Mouse (Mus musculus) CD4-positive, CD25-positive, alpha-beta regulatory T cell, adult 2 months (primary cell): ENCODE results near the gene Unc5cl.

Experiments used
- DNase-seq: peaks from one replicate; pipeline ENCODE4 v3.0.0-alpha.2; 2012; ENCODE audit warnings: low read depth, low spot score

Unc5cl gene

DNA sequence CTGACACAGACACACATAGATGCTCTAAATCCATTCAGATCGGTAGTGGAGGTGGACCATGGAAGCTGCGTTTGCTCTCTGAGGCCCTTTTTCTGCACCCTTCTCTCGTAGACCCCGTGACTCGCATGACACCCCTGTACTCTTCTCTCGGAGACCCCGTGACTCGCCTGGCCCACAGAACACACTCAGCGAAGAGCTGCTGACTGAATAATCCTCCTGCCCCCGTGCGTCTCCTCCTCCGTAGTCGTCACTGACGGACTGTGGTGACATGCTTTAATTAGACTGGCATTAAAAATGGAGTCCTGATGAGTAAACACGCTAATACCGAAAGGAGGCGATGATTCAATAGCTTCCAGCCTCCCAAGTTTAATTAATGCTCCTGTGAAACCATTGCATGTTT, 84.6 kb downstream of the Unc5cl start:
- no peak for DNase-seq

- no peak for DNase-seq
Measured at GRCm38 (mm10) chr17:48542733-48543132, 88.0 kb downstream of the Unc5cl start.

GRCm38 (mm10) chr17:48543301-48543765, 88.6 kb downstream of the Unc5cl start:
- DNase-seq = no peak

- DNase-seq = no peak
Measured at GRCm38 (mm10) chr17:48544722-48545121, 90.0 kb downstream of the Unc5cl start.

DNA sequence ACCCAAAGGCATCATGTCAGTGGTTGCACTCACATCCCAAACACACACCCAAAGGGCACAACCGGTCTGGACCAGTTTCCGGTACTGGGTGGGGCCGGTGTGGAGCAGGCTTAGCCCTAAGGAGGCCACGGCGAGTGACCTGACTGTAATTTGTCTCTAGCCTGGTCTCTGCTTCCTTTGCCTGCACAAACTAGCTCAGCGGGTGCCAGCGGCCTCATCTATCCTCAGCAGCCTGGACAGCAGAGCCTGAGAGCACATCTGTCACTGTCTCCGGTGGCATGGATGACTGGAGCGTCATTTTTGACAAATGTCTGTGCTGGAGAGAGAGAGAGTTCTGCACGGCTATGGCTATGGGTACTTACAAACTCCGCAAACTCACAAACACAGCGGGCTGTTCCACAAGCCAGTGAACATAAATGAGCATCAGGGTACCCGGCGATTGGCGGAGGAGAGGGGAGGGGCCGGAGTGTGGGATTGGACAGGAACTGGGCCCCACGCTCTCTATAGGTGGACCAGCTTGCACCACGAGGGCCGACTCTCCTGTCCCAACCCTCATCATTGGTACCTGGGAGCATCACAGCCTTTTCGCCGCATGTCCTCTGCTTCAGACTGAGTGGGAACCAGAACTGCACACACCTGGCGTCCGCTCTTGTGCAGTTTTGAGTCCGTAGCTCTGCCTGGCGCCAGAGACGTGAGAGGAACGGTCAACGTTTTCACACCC, 90.7 kb downstream of the Unc5cl start:
- DNase-seq = no peak

DNA sequence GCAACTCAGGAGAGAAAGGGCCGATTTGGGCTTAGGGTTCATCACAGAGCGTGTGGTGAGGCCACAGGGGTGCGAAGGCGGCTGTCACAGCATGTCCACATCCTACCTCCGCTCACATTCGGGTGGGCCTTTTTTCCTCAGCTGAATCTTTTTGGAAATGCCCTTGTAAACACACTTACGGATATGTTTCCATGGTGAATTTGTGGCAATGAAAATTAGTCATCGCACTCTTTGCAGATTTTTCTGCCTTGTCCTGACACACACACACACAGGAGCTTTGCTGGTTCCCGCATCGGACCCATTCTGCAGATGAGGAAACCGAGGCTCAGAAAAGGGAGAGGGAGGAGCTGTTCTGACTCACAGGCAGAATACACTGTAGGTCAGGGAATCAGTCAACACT, 91.3 kb downstream of the Unc5cl start:
- DNase-seq = no peak

- DNase-seq = no peak
Measured at GRCm38 (mm10) chr17:48547668-48548067, 93.0 kb downstream of the Unc5cl start.

GRCm38 (mm10) chr17:48551788-48552531, 97.3 kb downstream of the Unc5cl start:
- DNase-seq = no peak

DNA sequence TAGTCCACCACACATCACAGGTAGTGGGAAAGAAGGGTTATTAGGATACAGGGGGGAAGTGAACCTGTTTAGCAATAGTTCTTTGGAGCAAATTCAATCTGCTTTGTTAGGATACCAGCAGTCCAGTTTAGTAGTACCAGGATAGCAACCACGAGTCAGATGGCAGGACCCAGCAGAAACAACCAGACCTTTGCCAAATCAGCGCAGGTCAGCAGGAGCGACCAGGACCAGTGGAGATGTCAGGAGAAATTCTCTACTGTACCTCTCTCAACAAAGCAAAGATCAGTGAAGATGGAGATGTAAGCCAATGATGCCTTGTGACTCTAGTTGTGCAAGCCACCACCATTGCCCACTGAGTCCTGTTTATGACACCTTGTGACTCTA, 97.8 kb downstream of the Unc5cl start:
- no peak for DNase-seq

DNA sequence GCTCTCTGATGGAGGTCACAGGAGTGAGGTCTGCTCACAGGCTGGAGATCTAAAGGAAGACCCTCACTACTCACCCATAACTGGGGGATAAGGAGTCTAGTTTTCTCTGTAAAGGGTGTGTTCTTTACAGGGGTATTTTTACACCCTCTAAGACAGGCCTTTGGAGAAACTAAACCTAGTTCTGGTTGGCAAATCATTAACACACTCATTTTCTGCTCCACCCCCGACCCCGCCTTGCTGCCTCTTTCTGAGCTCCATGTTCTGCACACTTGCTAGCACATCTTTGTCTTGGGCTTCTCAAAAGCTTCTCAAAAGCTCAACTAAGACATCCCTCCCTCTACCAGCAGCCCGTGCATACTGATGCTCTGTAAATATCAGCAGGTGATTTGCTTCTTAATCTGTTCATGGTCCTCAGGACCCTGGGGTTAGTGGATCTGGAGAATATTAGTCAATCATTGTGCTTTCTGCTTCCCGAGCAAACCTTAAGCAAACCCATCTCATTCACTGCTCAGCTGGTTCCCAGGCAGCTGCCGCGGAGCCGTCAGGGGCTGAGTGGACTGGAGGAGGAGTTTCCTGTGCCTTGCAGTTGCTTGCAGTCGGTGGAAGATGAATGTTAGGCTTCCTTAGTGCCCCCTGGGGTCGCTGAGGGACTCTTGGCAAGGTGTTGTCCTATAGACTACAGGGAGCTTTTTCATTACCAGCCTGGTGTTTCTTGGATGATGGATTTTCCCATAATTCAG, 101.7 kb downstream of the Unc5cl start:
- DNase-seq = no peak

DNA sequence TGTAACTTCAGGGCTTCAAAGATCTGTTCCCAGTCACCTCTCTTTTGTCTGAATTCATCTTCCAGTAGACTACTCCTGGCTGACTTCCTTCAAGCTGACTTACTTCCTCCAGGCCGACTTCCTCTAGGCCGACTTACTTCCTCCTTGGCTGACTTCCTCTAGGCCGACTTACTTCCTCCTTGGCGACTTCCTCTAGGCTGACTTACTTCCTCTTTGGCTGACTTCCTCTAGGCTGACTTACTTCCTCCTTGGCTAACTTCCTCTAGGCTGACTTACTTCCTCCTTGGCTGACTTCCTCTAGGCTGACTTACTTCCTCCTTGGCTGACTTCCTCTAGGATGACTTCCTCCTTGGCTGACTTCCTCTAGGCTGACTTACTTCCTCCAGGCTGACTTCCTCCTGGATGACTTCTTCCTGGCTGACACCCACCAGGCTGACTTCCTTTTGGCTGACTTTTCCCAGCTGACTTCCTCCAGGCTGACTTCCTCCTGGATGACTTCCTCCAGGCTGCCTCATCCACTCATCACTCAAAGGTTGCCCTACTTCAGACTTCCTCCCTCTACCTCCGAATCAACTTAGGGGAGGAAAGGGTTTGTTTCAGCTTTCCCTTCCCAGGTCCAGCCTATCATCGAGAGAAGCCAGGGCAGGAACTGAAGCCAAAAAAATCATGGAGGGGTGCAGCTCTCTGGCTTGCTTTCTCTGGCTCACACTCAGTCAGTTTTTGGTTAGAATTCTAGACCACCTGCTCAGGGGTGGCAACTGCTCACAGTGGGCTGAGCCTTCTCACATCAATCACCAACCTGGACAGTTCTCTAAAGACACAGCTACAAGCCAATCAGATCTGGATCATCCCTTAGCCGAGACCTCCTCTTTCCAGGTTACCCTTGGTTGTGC, 103.4 kb downstream of the Unc5cl start:
- DNase-seq = no peak

DNA sequence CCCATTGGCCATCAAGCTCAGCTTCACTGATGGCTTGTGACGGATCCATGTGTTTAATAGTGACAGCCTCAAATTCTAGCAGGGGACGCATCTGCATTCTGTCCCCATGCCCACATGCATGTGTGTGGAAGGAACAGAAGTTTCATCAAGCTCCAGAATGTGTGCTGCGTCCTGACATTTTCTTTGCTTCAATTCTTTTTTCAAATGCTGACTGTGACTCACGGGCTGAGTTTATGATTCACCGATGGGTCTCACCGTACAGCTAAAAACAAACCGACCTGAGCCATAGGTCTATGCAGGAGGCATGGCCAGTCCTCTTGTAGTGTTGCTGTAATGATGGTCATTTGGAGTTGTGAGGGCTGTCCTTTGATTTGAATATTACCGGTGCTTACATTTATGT, 110.2 kb downstream of the Unc5cl start:
- DNase-seq = no peak

DNA sequence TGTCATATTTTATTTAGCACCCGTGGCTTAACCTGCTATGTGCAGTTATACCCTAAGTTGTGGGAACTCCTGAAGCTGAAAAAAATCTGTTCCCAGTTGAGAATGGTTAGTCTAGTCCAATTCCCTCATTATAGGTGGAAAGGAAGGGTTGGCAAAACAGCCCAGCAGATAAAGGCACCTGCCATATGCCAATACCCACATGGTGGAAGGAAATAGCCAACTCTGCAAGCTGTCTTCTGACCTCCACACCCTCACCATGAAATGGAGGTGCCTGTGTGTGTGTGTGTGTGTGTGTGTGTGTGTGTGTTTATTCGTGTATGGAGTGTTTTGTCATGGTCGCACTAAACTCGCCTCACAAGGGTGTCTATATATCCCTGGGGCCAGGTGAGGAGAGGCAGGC, 115.0 kb downstream of the Unc5cl start:
- DNase-seq = no peak

- DNase-seq = no peak
Measured at GRCm38 (mm10) chr17:48581153-48581552, 126.5 kb downstream of the Unc5cl start.

GRCm38 (mm10) chr17:48582486-48582990, 127.8 kb downstream of the Unc5cl start:
- DNase-seq = no peak

- DNase-seq = no peak
Measured at GRCm38 (mm10) chr17:48583401-48583800, 128.7 kb downstream of the Unc5cl start.

GRCm38 (mm10) chr17:48585902-48586359, 131.2 kb downstream of the Unc5cl start:
- peak; percentile 54 for DNase-seq

- DNase-seq = peak; percentile 57
Measured at GRCm38 (mm10) chr17:48588674-48589073, 134.0 kb downstream of the Unc5cl start.
